Mouse (Mus musculus) splenic B cell, adult 2 months (primary cell): ENCODE results near the gene Prdm8.

Source experiments
- DNase-seq: peaks from one replicate; pipeline ENCODE4 v3.0.0-alpha.2; 2011; ENCODE audit warnings: low read depth, low spot score
- H3K27me3 ChIP-seq: 2 replicates; pipeline ENCODE4 v1.6.1; 2012; ENCODE audit warnings: mild to moderate bottlenecking, low read length, moderate library complexity, mixed read lengths; ENCODE audit not compliant: control insufficient read depth, poor library complexity, insufficient read depth, severe bottlenecking
- H3K36me3 ChIP-seq: 2 replicates; pipeline ENCODE4 v1.6.1; 2012; ENCODE audit warnings: mild to moderate bottlenecking, low read length, moderate library complexity, mixed read lengths; ENCODE audit not compliant: control insufficient read depth, poor library complexity, insufficient read depth, severe bottlenecking

Gene Prdm8

GRCm38 (mm10) chr5:98199219-98199552 lies 32.2 kb downstream of the Prdm8 start:
- peak; percentile 16 for DNase-seq
- H3K27me3 ChIP-seq = no peaks in the 10 kb centered on the region
- no peaks in the 10 kb centered on the region for H3K36me3 ChIP-seq

GRCm38 (mm10) chr5:98201606-98202005 lies 34.6 kb downstream of the Prdm8 start:
- Histone ChIP-seq H3K27me3 (no peaks in the 10 kb centered on the region), H3K36me3 (no peaks in the 10 kb centered on the region)
- no peak for DNase-seq

GRCm38 (mm10) chr5:98202996-98203395 lies 36.0 kb downstream of the Prdm8 start:
- Histone ChIP-seq H3K27me3 (no peaks in the 10 kb centered on the region), H3K36me3 (no peaks in the 10 kb centered on the region)
- DNase-seq = no peak

GRCm38 (mm10) chr5:98212501-98212900 lies 45.5 kb downstream of the Prdm8 start:
- Histone ChIP-seq H3K27me3 (no peaks in the 10 kb centered on the region), H3K36me3 (no peaks in the 10 kb centered on the region)
- DNase-seq = no peak

- Histone ChIP-seq H3K27me3 (no peaks in the 10 kb centered on the region), H3K36me3 (no peaks in the 10 kb centered on the region)
- DNase-seq = no peak
These were observed 55.0 kb downstream of the Prdm8 start for GRCm38 (mm10) chr5:98221956-98222355.

GRCm38 (mm10) chr5:98226710-98227109 lies 59.7 kb downstream of the Prdm8 start:
- Histone ChIP-seq H3K27me3 (no peaks in the 10 kb centered on the region), H3K36me3 (no peaks in the 10 kb centered on the region)
- DNase-seq = no peak

- H3K36me3 ChIP-seq = no peaks in the 10 kb centered on the region
- H3K27me3 ChIP-seq = no peaks in the 10 kb centered on the region
- no peak for DNase-seq
These were observed 62.5 kb downstream of the Prdm8 start for GRCm38 (mm10) chr5:98229456-98229855.

- Histone ChIP-seq H3K36me3 (no peaks in the 10 kb centered on the region), H3K27me3 (no peaks in the 10 kb centered on the region)
- DNase-seq = no peak
These were observed 71.5 kb downstream of the Prdm8 start for GRCm38 (mm10) chr5:98238466-98238865.
